Mouse (Mus musculus) small intestine, adult 2 months (tissue): ENCODE measurements around the gene Nfib.

Experiments used
- CTCF ChIP-seq: fragments of 200-500 bp; IDR thresholded peaks from 2 replicates; pipeline ENCODE4 v1.5.1; 2012; ENCODE audit warnings: low read depth, mild to moderate bottlenecking, control low read depth, inconsistent platforms, low read length, moderate library complexity, mixed read lengths; ENCODE audit not compliant: insufficient replicate concordance, insufficient read length; ENCODE audit errors: extremely low read depth
- POLR2A ChIP-seq: fragments of 200-500 bp; IDR thresholded peaks from 2 replicates; pipeline ENCODE4 v1.6.1; 2012; ENCODE audit warnings: low read depth, mild to moderate bottlenecking, control low read depth, inconsistent platforms, low read length, moderate library complexity

GRCm38 (mm10) chr4:82398282-82398681 lies 307.3 kb downstream of the Nfib start:
- TF ChIP-seq POLR2A = no peak
- TF ChIP-seq CTCF = no peak
